Comparison of ENCODE assay signal across 11 mouse cellular contexts in the genomic region with DNA sequence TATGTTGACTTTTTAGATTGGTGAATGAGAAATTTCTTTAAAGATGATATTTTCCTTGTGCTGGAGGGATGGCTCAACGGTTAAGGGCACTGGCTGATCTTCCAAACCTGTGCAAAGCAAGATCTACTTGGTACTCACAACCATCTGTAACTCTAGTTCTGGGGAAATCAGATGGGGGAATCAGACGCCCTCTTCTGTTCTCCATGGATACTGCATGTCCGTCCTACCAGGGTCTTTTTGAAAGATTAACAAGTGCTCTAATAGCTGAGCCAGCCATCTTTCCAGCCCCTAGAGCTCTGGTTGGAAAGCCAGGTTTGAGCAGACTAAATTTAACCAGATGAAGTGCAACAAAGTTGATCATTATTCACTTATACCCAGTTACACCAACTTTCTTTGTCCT. TPM values are rescaled to one million over a fixed set of nuclear protein-coding genes. Genes with fewer than 3 reads are reported as not detected.
A peak's percentile ranks its signal among the peaks of the same experiment; 100 is the strongest.
DNase-seq lines count a peak whose midpoint lies in the region; ATAC-seq lines count a peak whose summit lies in the region.
"Had no signal": no experiment of that assay in that cellular context is flagged by ENCODE, and none has a peak within 500 bp of the region (broad histone marks: within the 10 kb centered on the region; RNA-seq: fewer than 3 reads in every experiment).

No protein-coding gene starts in this region.

- DNase-seq in CD4-positive, CD25-positive, alpha-beta regulatory T cell, adult 2 months (ENCODE audit: low read depth, low spot score), result peak; percentile 71
- peak; percentile 30 for DNase-seq in left cerebral cortex, adult 11 months (ENCODE audit: low spot score)
- DNase-seq in left cerebral cortex, postnatal 36 days (ENCODE audit: low spot score in 2 of 2), result no peak
- peak; percentile 67 for DNase-seq in c-Kit-positive CD71-positive TER-119-positive erythroid progenitor cells, embryonic 14.5 days (ENCODE audit: low spot score)
- peak; percentile 43 to 76 for DNase-seq in kidney, adult 8-10 months

- intact Hi-C loops in left cerebral cortex, postnatal 36 days (cut with DNase I), result loop anchor here (10.0 kb wide), 1 partner anchor 92 kb away; no protein-coding TSS in a partner anchor

- no peak for ATAC-seq in CD4-positive, CD25-positive, alpha-beta regulatory T cell, adult 4 months
- ATAC-seq in megakaryocyte, adult 5-6 weeks (ENCODE audit: poor library complexity, severe bottlenecking), result 0 out of 2 replicates have a peak, but pooled peaks have one; percentile 16
- ATAC-seq in erythroblast, adult 5-6 weeks (replicated peaks; ENCODE audit: low FRiP score, poor library complexity, severe bottlenecking), result no peak

RNA-seq across cellular contexts. Expression of gene Ugcg, which starts 1.8 kb away (rescaled TPM):
- 10 to 100 TPM; 15.4 to 28.8 TPM for polyA plus RNA-seq in CD4-positive, CD25-positive, alpha-beta regulatory T cell, adult 4 months (2017; shearing (Covaris generic))
- 10 to 100 TPM; 88.1 to 88.4 TPM for total RNA-seq in left cerebral cortex, postnatal 36 days (2021)
- 47.6 and 53.4 TPM in 2 replicates for total RNA-seq in megakaryocyte, adult 5-6 weeks (2015)
- 28.9 and 32.8 TPM in 2 replicates for total RNA-seq in megakaryocyte, adult 5-6 weeks (2017)
- total RNA-seq in erythroblast, adult 5-6 weeks (2015; ENCODE audit: low replicate concordance), result 33.2 and 33.4 TPM in 2 replicates
- 20.6 and 37.6 TPM in 2 replicates for total RNA-seq in erythroblast, adult 5-6 weeks (2017; ENCODE audit: low replicate concordance)

RNA-seq across cellular contexts. Expression of gene AI481877, which starts 48.5 kb away (rescaled TPM):
- not detected for polyA plus RNA-seq in CD4-positive, CD25-positive, alpha-beta regulatory T cell, adult 4 months (2017; shearing (Covaris generic))
- total RNA-seq in left cerebral cortex, postnatal 36 days (2021), result not detected
- total RNA-seq in megakaryocyte, adult 5-6 weeks (2015), result not detected in 2 replicates
- not detected in 2 replicates for total RNA-seq in megakaryocyte, adult 5-6 weeks (2017)
- not detected in 2 replicates for total RNA-seq in erythroblast, adult 5-6 weeks (2015; ENCODE audit: low replicate concordance)
- total RNA-seq in erythroblast, adult 5-6 weeks (2017; ENCODE audit: low replicate concordance), result not detected in 2 replicates
- polyA plus RNA-seq: embryonic facial prominence, embryonic 15.5 days; limb, embryonic 15.5 days; small intestine, adult 2 months had no signal

Comparison
In these comparisons a context has a peak if more than half of its experiments do, and no peak if none do; other contexts are left out.
1. DNase-seq: peak in CD4-positive, CD25-positive, alpha-beta regulatory T cell, adult 2 months (single experiment), left cerebral cortex, adult 11 months (single experiment), c-Kit-positive CD71-positive TER-119-positive erythroid progenitor cells, embryonic 14.5 days (single experiment) and kidney, adult 8-10 months (2 of 2); none in left cerebral cortex, postnatal 36 days (0 of 2).